Mouse (Mus musculus) neutrophil, adult 83 days (primary cell): ENCODE measurements around the gene Iffo2. TPM values are rescaled to one million over a fixed set of nuclear protein-coding genes. Genes with fewer than 3 reads are reported as not detected.

ENCODE experiments used
- total RNA-seq, 2 experiments: library from RNA; stranded (reverse); gene quantifications; one replicate each; pipeline ENCODE4 v1.2.4; 2023

The Iffo2 gene
- 1 to 10 TPM; 2.5 to 2.6 TPM for total RNA-seq

GRCm38 (mm10) chr4:139530248-139530647 is at the start of gene Iffo2:
TSS of gene Iffo2 (plus strand) at chr4:139530548.

DNA sequence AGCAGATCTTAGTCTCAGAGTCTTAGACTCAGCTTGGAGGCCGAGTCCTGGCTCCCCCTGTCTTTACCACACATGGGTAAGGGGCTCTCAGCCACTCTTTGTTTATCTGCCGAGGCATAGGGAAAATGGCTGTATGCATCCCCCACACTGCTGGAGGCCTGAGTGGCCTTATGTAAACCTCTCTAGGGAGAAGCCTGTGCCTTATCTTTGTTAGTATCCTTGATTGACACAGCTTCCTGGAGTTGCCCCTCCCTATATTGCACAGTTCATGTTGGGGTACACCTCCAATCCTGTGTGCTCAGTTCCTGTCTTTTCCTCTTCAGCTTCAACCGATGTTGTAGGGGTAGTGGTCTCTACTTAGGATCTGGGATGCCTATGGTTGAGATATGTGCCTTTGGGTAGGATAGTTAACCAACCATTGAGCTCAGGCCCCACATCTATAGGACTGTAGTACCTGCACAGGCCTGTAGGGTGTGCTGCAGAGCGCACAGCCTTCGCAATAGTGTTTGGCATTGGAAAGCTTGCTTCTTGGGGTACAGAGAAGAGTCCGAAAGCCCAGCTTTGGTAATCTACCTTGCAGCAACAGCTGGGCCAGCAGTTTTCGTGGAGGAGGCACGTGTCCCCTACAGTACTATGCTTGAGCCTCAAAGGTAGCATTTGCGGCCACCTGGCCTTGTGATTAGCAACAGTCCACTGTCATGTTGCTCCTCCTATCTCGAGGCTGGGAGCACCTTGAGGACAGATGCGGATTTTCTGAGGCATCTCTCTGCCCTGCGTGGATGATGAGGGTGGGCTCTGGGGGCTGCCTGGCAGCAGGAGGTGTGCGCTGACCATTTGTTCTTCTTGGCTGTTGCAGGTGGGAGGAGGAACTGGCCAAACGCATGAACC is 72.3 kb downstream of the Iffo2 start, which contains the start of gene Gm21969:
Gm21969 (plus strand) TSS at position 830 of the 888 bp plus-strand sequence.

GRCm38 (mm10) chr4:139622373-139623282 is 92.3 kb downstream of the Iffo2 start, which contains the start of gene Aldh4a1:
TSS of gene Aldh4a1 (plus strand) at chr4:139622866.

GRCm38 (mm10) chr4:139653238-139653637 is 122.9 kb downstream of the Iffo2 start, which contains the start of gene Tas1r2:
TSS of gene Tas1r2 (plus strand) at chr4:139653538.

Other genes with a start within 250 kb of the Iffo2 start
- gene Pqlc2, start 219.8 kb upstream of the Iffo2 start, total RNA-seq: 1 to 10 TPM; 5.6 to 9.2 TPM
- 1 to 10 TPM; 5.9 to 7.9 TPM for gene Akr7a5, start 219.8 kb upstream of the Iffo2 start, total RNA-seq
- 10 to 100 TPM; 30.6 to 32.1 TPM for gene Mrto4, start 178.0 kb upstream of the Iffo2 start, total RNA-seq
- 10 to 100 TPM; 22.7 to 26.4 TPM for gene Emc1, start 178.0 kb upstream of the Iffo2 start, total RNA-seq
- 100 to 1,000 TPM; 126 to 141 TPM for gene Ubr4, start 177.9 kb upstream of the Iffo2 start, total RNA-seq
- not detected for gene Gm21969, start 72.6 kb downstream of the Iffo2 start, total RNA-seq
- gene Aldh4a1, start 92.3 kb downstream of the Iffo2 start, total RNA-seq: 10 to 100 TPM; 12.0 to 13.9 TPM
- gene Tas1r2, start 123.0 kb downstream of the Iffo2 start, total RNA-seq: not detected